Mouse (Mus musculus): ENCODE results near the gene Mcl1. TPM values are rescaled to one million over a fixed set of nuclear protein-coding genes. Genes with fewer than 3 reads are reported as not detected.

Mcl1 gene
- polyA plus RNA-seq, 1 experiment: 31.9 TPM

- Histone ChIP-seq H3K4me3 (ENCODE audit: insufficient read depth, low read depth, low read length) (peak within 1 kb of the TSS; percentile 76), H3K27ac (ENCODE audit: insufficient read depth, low read depth, low read length) (peak within 1 kb of the TSS; percentile 91), H3K27me3 (replicated peaks; ENCODE audit: control insufficient read depth, insufficient read depth, low read length) (no peaks in the 10 kb centered on the region), H3K36me3 (ENCODE audit: control insufficient read depth, insufficient read depth, low read length) (peaks cover 4% of the 10 kb centered on the region), H3K4me1 (ENCODE audit: control insufficient read depth, insufficient read depth, low read length) (peaks cover 3% of the 10 kb centered on the region; the same call in 1 of the 2 replicates)
- TF ChIP-seq POLR2A (IDR thresholded peaks at IDR 0.05; ENCODE audit: low read depth, low read length) (peak; percentile 76), CTCF (conservative IDR thresholded peaks at IDR 0.05; ENCODE audit: insufficient read depth, insufficient read length, low read depth, low read length) (no peak)
- DNase-seq: peak; percentile 99
- WGBS: under 1% methylated on average over 44 of the region's 44 CpGs
Observed at GRCm38 (mm10) chr3:95624628-95625503, 33.7 kb upstream of the Mcl1 start, which contains the start of gene Ensa. Gene Ensa, plus strand, starts transcription at chr3:95624993.

DNA sequence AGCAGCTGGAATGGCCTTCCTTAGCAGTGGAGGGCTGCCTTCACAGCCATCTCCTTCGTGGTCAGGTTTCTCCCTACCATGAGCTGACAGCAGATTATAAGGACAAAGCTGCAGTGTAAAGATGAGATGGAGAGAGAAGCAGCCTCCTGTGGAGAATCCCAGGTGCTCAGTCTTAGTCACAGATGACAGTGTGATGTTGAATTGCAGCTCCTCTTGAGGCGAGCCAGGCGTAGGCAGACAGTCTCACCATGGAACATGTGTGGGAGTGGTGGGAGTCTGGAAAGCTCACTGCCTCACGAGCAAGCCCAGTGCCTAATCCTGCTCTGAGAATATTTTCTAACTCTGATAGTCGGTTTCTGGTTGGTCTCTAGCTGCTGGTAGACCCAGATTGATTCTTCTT lies 30.8 kb upstream of the Mcl1 start:
- H3K4me3 ChIP-seq (ENCODE audit: insufficient read depth, low read depth, low read length): no peak overlapping the region
- no peak for DNase-seq
- 65% methylated on average over 5 of the region's 5 CpGs for WGBS
- H3K27ac ChIP-seq (ENCODE audit: insufficient read depth, low read depth, low read length): no peak overlapping the region
- H3K4me1 ChIP-seq (ENCODE audit: control insufficient read depth, insufficient read depth, low read length): peaks cover 3% of the 10 kb centered on the region; the same call in 1 of the 2 replicates
- peaks cover 4% of the 10 kb centered on the region for H3K36me3 ChIP-seq (ENCODE audit: control insufficient read depth, insufficient read depth, low read length)
- TF ChIP-seq POLR2A (IDR thresholded peaks at IDR 0.05; ENCODE audit: low read depth, low read length) (no peak), CTCF (conservative IDR thresholded peaks at IDR 0.05; ENCODE audit: insufficient read depth, insufficient read length, low read depth, low read length) (no peak)
- no peaks in the 10 kb centered on the region for H3K27me3 ChIP-seq (replicated peaks; ENCODE audit: control insufficient read depth, insufficient read depth, low read length)

GRCm38 (mm10) chr3:95629755-95630154 lies 28.8 kb upstream of the Mcl1 start:
- Histone ChIP-seq H3K4me3 (ENCODE audit: insufficient read depth, low read depth, low read length) (no peak overlapping the region), H3K36me3 (ENCODE audit: control insufficient read depth, insufficient read depth, low read length) (peaks cover 6% of the 10 kb centered on the region), H3K4me1 (ENCODE audit: control insufficient read depth, insufficient read depth, low read length) (peaks cover 3% of the 10 kb centered on the region; the same call in 1 of the 2 replicates), H3K27ac (ENCODE audit: insufficient read depth, low read depth, low read length) (no peak overlapping the region), H3K27me3 (replicated peaks; ENCODE audit: control insufficient read depth, insufficient read depth, low read length) (no peaks in the 10 kb centered on the region)
- no peak for DNase-seq
- 68% methylated on average over 4 of the region's 4 CpGs for WGBS
- TF ChIP-seq POLR2A (IDR thresholded peaks at IDR 0.05; ENCODE audit: low read depth, low read length) (no peak), CTCF (conservative IDR thresholded peaks at IDR 0.05; ENCODE audit: insufficient read depth, insufficient read length, low read depth, low read length) (no peak)

- TF ChIP-seq CTCF (conservative IDR thresholded peaks at IDR 0.05; ENCODE audit: insufficient read depth, insufficient read length, low read depth, low read length) (no peak), POLR2A (IDR thresholded peaks at IDR 0.05; ENCODE audit: low read depth, low read length) (no peak)
- DNase-seq: no peak
- peaks cover 4% of the 10 kb centered on the region; the same call in 1 of the 2 replicates for H3K4me1 ChIP-seq (ENCODE audit: control insufficient read depth, insufficient read depth, low read length)
- H3K27ac ChIP-seq (ENCODE audit: insufficient read depth, low read depth, low read length): no peak overlapping the region
- peaks cover 6% of the 10 kb centered on the region for H3K36me3 ChIP-seq (ENCODE audit: control insufficient read depth, insufficient read depth, low read length)
- 63% methylated on average over 3 of the region's 3 CpGs for WGBS
- no peaks in the 10 kb centered on the region for H3K27me3 ChIP-seq (replicated peaks; ENCODE audit: control insufficient read depth, insufficient read depth, low read length)
- H3K4me3 ChIP-seq (ENCODE audit: insufficient read depth, low read depth, low read length): no peak overlapping the region
Observed at GRCm38 (mm10) chr3:95630856-95631255, 27.7 kb upstream of the Mcl1 start.

- WGBS: 57% methylated on average over 6 of the region's 6 CpGs
- H3K36me3 ChIP-seq (ENCODE audit: control insufficient read depth, insufficient read depth, low read length): peaks cover 6% of the 10 kb centered on the region
- H3K4me1 ChIP-seq (ENCODE audit: control insufficient read depth, insufficient read depth, low read length): peaks cover 7% of the 10 kb centered on the region; the same call in 1 of the 2 replicates
- TF ChIP-seq POLR2A (IDR thresholded peaks at IDR 0.05; ENCODE audit: low read depth, low read length): no peak
- no peak overlapping the region for H3K4me3 ChIP-seq (ENCODE audit: insufficient read depth, low read depth, low read length)
- H3K27me3 ChIP-seq (replicated peaks; ENCODE audit: control insufficient read depth, insufficient read depth, low read length): no peaks in the 10 kb centered on the region
- no peak overlapping the region for H3K27ac ChIP-seq (ENCODE audit: insufficient read depth, low read depth, low read length)
- DNase-seq: no peak
Observed at GRCm38 (mm10) chr3:95631304-95631703, 27.3 kb upstream of the Mcl1 start.

DNA sequence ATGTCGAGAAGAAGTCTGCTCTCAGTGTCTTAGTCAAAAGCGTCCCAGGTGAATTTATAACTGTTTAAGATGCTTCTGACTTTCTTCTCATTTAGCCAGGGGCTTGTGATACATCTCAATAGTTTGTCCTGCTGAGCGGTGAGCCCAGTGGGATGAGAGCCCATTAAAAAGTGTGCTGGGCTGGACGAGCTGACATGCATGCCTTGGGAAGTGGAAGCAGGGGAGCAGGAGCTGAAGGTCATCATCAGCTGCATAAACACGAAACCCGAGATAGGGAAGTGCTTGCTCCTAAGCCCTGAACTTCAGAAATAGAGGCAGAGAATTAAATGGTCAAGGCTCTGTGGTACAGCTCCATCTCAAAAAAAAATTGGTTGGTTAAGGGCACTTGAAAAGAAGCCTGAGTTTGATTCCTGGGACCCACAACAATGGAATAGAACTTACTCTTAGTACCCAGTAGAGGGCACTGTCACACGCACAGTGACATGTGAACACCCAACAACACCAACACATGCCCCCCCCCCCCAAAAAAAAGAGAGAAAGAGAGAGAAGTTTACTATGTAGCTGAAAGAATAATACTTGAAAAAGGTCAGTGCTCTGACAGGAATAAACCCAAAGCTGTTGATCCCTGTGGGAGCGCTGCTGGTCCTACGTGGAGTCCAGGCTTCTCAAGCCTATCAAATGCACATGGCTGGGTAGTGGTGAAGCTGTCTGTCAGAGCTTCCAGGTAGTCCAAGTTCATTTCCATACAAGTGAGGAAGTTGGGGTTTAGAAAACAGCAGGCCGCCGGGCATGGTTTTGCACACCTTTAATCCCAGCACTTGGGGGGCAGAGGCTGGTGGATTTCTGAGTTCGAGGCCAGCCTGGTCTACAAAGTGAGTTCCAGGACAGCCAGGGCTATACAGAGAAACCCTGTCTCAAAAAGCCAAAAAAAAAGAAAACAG lies 25.7 kb upstream of the Mcl1 start:
- 56% methylated on average over 12 of the region's 12 CpGs for WGBS
- Histone ChIP-seq H3K4me3 (ENCODE audit: insufficient read depth, low read depth, low read length) (no peak overlapping the region), H3K4me1 (ENCODE audit: control insufficient read depth, insufficient read depth, low read length) (peaks cover 7% of the 10 kb centered on the region; the same call in 1 of the 2 replicates), H3K36me3 (ENCODE audit: control insufficient read depth, insufficient read depth, low read length) (peaks cover 6% of the 10 kb centered on the region), H3K27me3 (replicated peaks; ENCODE audit: control insufficient read depth, insufficient read depth, low read length) (no peaks in the 10 kb centered on the region), H3K27ac (ENCODE audit: insufficient read depth, low read depth, low read length) (peak overlapping the region; percentile 20; the same call in 1 of the 2 replicates)
- DNase-seq: peak; percentile 31
- no peak for TF ChIP-seq POLR2A (IDR thresholded peaks at IDR 0.05; ENCODE audit: low read depth, low read length)
- peak; percentile 43 for TF ChIP-seq CTCF (conservative IDR thresholded peaks at IDR 0.05; ENCODE audit: insufficient read depth, insufficient read length, low read depth, low read length)
